Mouse (Mus musculus) CH12.LX (cell line): ENCODE results near the gene Rusc1. TPM values are rescaled to one million over a fixed set of nuclear protein-coding genes. Genes with fewer than 3 reads are reported as not detected.

ENCODE experiments used
- DNase-seq: peaks from one replicate; pipeline ENCODE4 v3.0.0-alpha.2; 2013; ENCODE audit errors: extremely low read depth
- H3K27ac ChIP-seq: 2 replicates; pipeline ENCODE4 v1.5.1; 2012; ENCODE audit warnings: low read depth, mild to moderate bottlenecking, control low read depth, moderate library complexity; ENCODE audit not compliant: insufficient read depth
- H3K27me3 ChIP-seq: replicated peaks from 2 replicates; pipeline ENCODE3; 2012; ENCODE audit warnings: inconsistent platforms
- H3K36me3 ChIP-seq, 2 experiments: replicated peaks in 1 of 2; 2 replicates each; pipeline versions ENCODE3 to v1.6.1; 2012; ENCODE audit warnings: inconsistent platforms in 1 of 2, low read length in 1 of 2, mild to moderate bottlenecking in 1 of 2, mixed read lengths in 1 of 2, moderate library complexity in 1 of 2; ENCODE audit not compliant: control insufficient read depth in 1 of 2, insufficient read depth in 1 of 2
- H3K4me1 ChIP-seq, 2 experiments: 2 replicates each; pipeline ENCODE4 v1.6.1; 2012; ENCODE audit warnings: inconsistent platforms in 1 of 2, moderate library complexity in 1 of 2; ENCODE audit not compliant: insufficient read depth in 2 of 2, control insufficient read depth in 1 of 2
- H3K4me2 ChIP-seq: 2 replicates; pipeline ENCODE4 v1.6.1; 2012; ENCODE audit warnings: low read depth, mild to moderate bottlenecking, control low read depth; ENCODE audit not compliant: poor library complexity, insufficient read depth, severe bottlenecking
- H3K4me3 ChIP-seq, 3 experiments: fragments of 150-350 bp in 1 of 3; sonication (generic) in 1 of 3; replicated peaks in 1 of 3; 2 replicates each; pipeline versions ENCODE3 to v1.5.1; 2011 to 2012; ENCODE audit warnings: low read depth in 2 of 3, low read length in 2 of 3, mild to moderate bottlenecking in 2 of 3, moderate library complexity in 2 of 3, control low read depth in 1 of 3, improper control_type of control experiment in 1 of 3, inconsistent platforms in 1 of 3, mixed read lengths in 1 of 3; ENCODE audit not compliant: poor library complexity in 1 of 3
- H3K79me2 ChIP-seq: replicated peaks from 2 replicates; pipeline ENCODE4 v1.6.1; 2012; ENCODE audit warnings: mild to moderate bottlenecking, moderate library complexity; ENCODE audit not compliant: control insufficient read depth, poor library complexity, insufficient read depth, severe bottlenecking; ENCODE audit errors: extremely low read depth
- H3K9ac ChIP-seq: 2 replicates; pipeline ENCODE4 v1.6.1; 2012; ENCODE audit warnings: low read depth, mild to moderate bottlenecking, control low read depth, moderate library complexity; ENCODE audit not compliant: insufficient read depth
- H3K9me3 ChIP-seq: replicated peaks from 2 replicates; pipeline ENCODE3; 2012; ENCODE audit warnings: low read length, inconsistent platforms, mixed read lengths
- CHD1 ChIP-seq: IDR thresholded peaks from 2 replicates; pipeline ENCODE4 v1.6.1; 2012; ENCODE audit warnings: low read depth, low read length, improper control_type of control experiment, inconsistent platforms
- CTCF ChIP-seq, 2 experiments: IDR thresholded peaks in 1 of 2; conservative IDR thresholded peaks in 1 of 2; 2 replicates each; pipeline ENCODE4 v1.5.1; 2011 to 2012; ENCODE audit warnings: low read depth in 2 of 2, low read length in 2 of 2, improper control_type of control experiment in 1 of 2, inconsistent platforms in 1 of 2, mild to moderate bottlenecking in 1 of 2, moderate library complexity in 1 of 2
- EP300 ChIP-seq: IDR thresholded peaks from 2 replicates; pipeline ENCODE4 v1.6.1; 2011; ENCODE audit warnings: low read length, improper control_type of control experiment
- IRF4 ChIP-seq: IDR thresholded peaks from 2 replicates; pipeline ENCODE4 v1.6.1; 2014; ENCODE audit warnings: low read depth, mild to moderate bottlenecking, inconsistent platforms, low read length, improper control_type of control experiment
- JUND ChIP-seq: conservative IDR thresholded peaks from 2 replicates; pipeline ENCODE4 v1.6.1; 2011; ENCODE audit warnings: low read depth, low read length, improper control_type of control experiment
- MXI1 ChIP-seq: IDR thresholded peaks from 2 replicates; pipeline ENCODE4 v1.6.1; 2011; ENCODE audit warnings: mild to moderate bottlenecking, low read depth, low read length, improper control_type of control experiment
- NRF1 ChIP-seq: IDR thresholded peaks from 2 replicates; pipeline ENCODE4 v1.6.1; 2014; ENCODE audit warnings: low read depth, mild to moderate bottlenecking, inconsistent platforms, low read length, improper control_type of control experiment, moderate library complexity
- RAD21 ChIP-seq: IDR thresholded peaks from 2 replicates; pipeline ENCODE4 v1.6.1; 2011; ENCODE audit warnings: low read depth, mild to moderate bottlenecking, low read length, improper control_type of control experiment, moderate library complexity
- RCOR1 ChIP-seq: conservative IDR thresholded peaks from 2 replicates; pipeline ENCODE4 v1.6.1; 2012; ENCODE audit warnings: low read depth, mild to moderate bottlenecking, inconsistent platforms, low read length, improper control_type of control experiment
- TCF12 ChIP-seq: IDR thresholded peaks from 2 replicates; pipeline ENCODE4 v1.6.1; 2014; ENCODE audit warnings: low read depth, mild to moderate bottlenecking, inconsistent platforms, low read length, improper control_type of control experiment
- UBTF ChIP-seq: IDR thresholded peaks from 2 replicates; pipeline ENCODE4 v1.6.1; 2012; ENCODE audit warnings: low read depth, mild to moderate bottlenecking, inconsistent platforms, low read length, improper control_type of control experiment, moderate library complexity
- USF1 ChIP-seq: IDR thresholded peaks from 2 replicates; pipeline ENCODE4 v1.6.1; 2014; ENCODE audit warnings: low read depth, mild to moderate bottlenecking, inconsistent platforms, low read length, improper control_type of control experiment
- USF2 ChIP-seq: conservative IDR thresholded peaks from 2 replicates; pipeline ENCODE4 v1.6.1; 2011; ENCODE audit warnings: low read depth, low read length, improper control_type of control experiment
- ZC3H11A ChIP-seq: IDR thresholded peaks from 2 replicates; pipeline ENCODE4 v1.6.1; 2012; ENCODE audit warnings: low read depth, mild to moderate bottlenecking, inconsistent platforms, low read length, improper control_type of control experiment
- ZMIZ1 ChIP-seq: IDR thresholded peaks from 2 replicates; pipeline ENCODE4 v1.6.1; 2012; ENCODE audit warnings: low read depth, mild to moderate bottlenecking, inconsistent platforms, low read length, improper control_type of control experiment
- dilution Hi-C: fragments of 300-500 bp; cut with MboI; formaldehyde crosslinking; loops from 2 replicates; pipeline ENCODE4 v1.14.3; 2020; ENCODE audit warnings: low sequenced_read_pairs; ENCODE audit not compliant: extremely low pct_unique_long_range_greater_than_20kb, extremely low pct_ligation_motif_present
- in situ Hi-C: fragments of 300-500 bp; cut with MboI; formaldehyde crosslinking; loops from 3 replicates; pipeline ENCODE4 v1.14.3; 2019; ENCODE audit warnings: low sequenced_read_pairs, low pct_ligation_motif_present, low pct_unique_long_range_greater_than_20kb, mixed read lengths
- polyA plus RNA-seq: library from polyadenylated mRNA; unstranded; fragments of >175 nt; gene quantifications from 2 replicates; pipeline ENCODE4 v1.2.1, GENCODE M21; 2012; ENCODE audit warnings: low read depth; ENCODE audit not compliant: insufficient read length
- total RNA-seq, 2 experiments: library from RNA; depleted of rRNA; stranded (reverse); fragments of 300-350 nt in 1 of 2; fragments of >200 nt in 1 of 2; gene quantifications; 2 replicates each; pipeline ENCODE4 v1.2.3; 2012 to 2014

The Rusc1 gene
- total and polyA plus RNA-seq, 3 experiments = 19.4 to 30.1 (median 19.7) TPM

DNA sequence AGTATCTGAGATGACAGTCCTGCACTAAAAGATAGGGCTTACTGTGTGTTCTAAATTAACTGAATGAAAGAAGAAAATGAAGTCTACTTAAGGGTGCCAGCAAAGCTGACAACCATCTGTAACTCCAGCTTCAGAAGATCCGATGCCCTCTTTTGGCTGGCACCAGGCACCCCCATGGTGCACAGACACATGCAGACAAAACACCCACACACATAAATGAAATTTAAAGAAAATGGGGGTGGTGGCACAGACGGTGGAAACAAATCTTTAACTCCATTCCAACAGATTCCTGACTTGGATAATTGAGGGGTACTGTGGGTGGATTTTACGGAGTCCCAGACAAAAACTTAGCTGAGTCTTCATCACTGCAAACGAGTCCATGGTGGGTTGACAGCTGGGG lies 38.7 kb upstream of the Rusc1 start:
- in situ Hi-C loops (no loop called here), dilution Hi-C loops (no loop called here)
- TF ChIP-seq JUND = no peak
- no peak for TF ChIP-seq UBTF
- no peak for TF ChIP-seq EP300
- no peak for TF ChIP-seq ZMIZ1
- no peak for TF ChIP-seq CHD1
- no peak overlapping the region for H3K27ac ChIP-seq
- no peak overlapping the region for H3K4me2 ChIP-seq
- DNase-seq = no peak
- no peaks in the 10 kb centered on the region for H3K4me1 ChIP-seq
- no peaks in the 10 kb centered on the region for H3K79me2 ChIP-seq
- H3K36me3 ChIP-seq = no peaks in the 10 kb centered on the region
- peaks cover 15% of the 10 kb centered on the region for H3K27me3 ChIP-seq
- no peak overlapping the region for H3K9ac ChIP-seq
- H3K9me3 ChIP-seq = no peaks in the 10 kb centered on the region
- no peak overlapping the region for H3K4me3 ChIP-seq

DNA sequence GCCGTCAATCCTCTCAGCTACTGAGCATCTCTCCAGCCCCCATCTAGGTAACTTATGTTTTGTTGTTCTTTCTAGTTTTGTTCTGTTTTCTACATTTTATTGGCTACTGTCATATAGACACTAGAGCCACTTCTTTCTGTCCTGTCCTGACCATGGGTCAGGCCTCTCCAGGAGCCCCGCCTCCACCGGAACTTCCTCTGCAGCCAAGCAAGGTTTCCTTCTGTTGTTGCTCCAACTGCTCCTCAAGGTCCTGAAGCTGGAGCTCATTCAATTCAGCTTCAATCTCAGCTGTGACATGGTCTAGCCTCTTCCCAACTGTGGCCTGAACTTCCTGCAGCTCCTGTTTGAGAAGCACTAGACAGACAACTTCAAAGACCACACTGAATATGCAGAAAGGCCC lies 36.8 kb upstream of the Rusc1 start:
- Histone ChIP-seq H3K9me3 (no peaks in the 10 kb centered on the region), H3K27ac (no peak overlapping the region), H3K79me2 (no peaks in the 10 kb centered on the region), H3K4me3 (no peak overlapping the region), H3K4me2 (no peak overlapping the region), H3K36me3 (no peaks in the 10 kb centered on the region), H3K9ac (no peak overlapping the region), H3K4me1 (no peaks in the 10 kb centered on the region), H3K27me3 (peaks cover 7% of the 10 kb centered on the region)
- no peak for DNase-seq
- dilution Hi-C loops (no loop called here), in situ Hi-C loops (no loop called here)
- TF ChIP-seq NRF1 = no peak
- no peak for TF ChIP-seq IRF4
- no peak for TF ChIP-seq MXI1
- TF ChIP-seq RAD21 = no peak
- TF ChIP-seq RCOR1 = no peak
- TF ChIP-seq CTCF (conservative IDR thresholded peaks at IDR 0.05 in 1 of 2, IDR thresholded peaks at IDR 0.05 in 1 of 2; ENCODE audit: low read depth in 2 of 2, low read length in 2 of 2) = no peak

DNA sequence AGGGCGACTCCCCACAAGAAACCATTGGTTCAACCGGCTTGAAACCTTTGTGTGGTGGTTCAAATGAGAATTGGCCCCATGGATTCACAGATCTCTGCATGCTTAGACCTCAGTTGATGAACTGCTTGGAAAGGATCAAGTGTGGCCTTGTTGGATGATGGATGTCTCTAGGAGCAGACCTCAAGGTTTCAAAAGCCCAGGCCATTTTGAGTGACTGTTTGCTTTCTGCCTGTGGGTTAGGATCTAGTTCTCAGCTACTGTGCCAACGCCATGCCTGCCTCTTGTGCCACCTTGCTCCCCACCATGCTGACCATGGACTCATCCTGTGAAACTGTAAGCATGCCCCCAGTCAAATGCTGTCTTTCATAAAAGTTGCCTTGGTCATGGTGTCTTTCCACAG lies 32.9 kb upstream of the Rusc1 start:
- Histone ChIP-seq H3K9ac (no peak overlapping the region), H3K27me3 (peaks cover 6% of the 10 kb centered on the region), H3K36me3 (no peaks in the 10 kb centered on the region), H3K4me1 (no peaks in the 10 kb centered on the region), H3K79me2 (no peaks in the 10 kb centered on the region), H3K27ac (no peak overlapping the region), H3K4me3 (no peak overlapping the region), H3K4me2 (no peak overlapping the region), H3K9me3 (no peaks in the 10 kb centered on the region)
- dilution Hi-C loops = no loop called here
- no peak for TF ChIP-seq TCF12
- no peak for TF ChIP-seq ZMIZ1
- TF ChIP-seq UBTF = no peak
- no peak for TF ChIP-seq USF2
- no peak for TF ChIP-seq ZC3H11A
- no peak for TF ChIP-seq NRF1
- TF ChIP-seq USF1 = no peak
- TF ChIP-seq CTCF (conservative IDR thresholded peaks at IDR 0.05 in 1 of 2, IDR thresholded peaks at IDR 0.05 in 1 of 2; ENCODE audit: low read depth in 2 of 2, low read length in 2 of 2) = no peak
- in situ Hi-C loops = no loop called here
- DNase-seq = no peak
